Mouse (Mus musculus): ENCODE measurements at regions not wholly inside any gene's neighbourhood (a gene's known extent, or its start where the extent isn't known, plus 50 kb on each side); places are given as distances from the start of the nearest gene placed in this dataset.

DNA sequence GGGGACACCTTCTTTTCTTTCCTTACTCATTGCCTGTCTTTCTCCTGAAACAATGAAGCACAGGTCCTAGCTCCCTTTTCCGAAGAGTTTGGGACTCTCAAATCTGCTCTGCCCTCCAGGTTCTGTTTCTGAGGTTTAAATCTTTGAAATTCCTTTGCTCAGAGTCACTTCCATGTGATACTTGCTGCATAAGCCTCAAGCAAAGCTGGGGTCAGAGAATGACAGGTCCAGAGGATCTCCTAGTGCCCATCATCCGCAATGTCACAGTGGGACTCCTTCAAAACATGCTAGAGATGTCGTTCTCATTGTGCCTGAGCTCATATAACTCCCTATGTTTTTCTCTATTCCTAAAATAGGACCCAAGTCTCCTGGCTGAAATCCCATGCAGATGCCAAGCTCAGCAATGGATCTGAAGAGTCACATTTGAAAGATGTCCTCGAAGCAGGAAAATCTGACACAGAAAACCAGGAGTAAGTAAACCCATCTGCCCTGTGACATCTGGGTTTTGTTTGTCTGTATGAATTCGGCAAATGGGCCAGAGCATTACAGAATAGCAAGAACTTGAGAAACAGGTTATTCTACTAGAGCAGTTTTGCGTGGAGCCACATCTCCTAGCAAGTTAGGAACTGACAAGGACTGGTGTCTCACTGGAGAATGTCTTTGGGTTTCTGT is 634.6 kb downstream of the Epha4 start:
- Histone ChIP-seq H3K9ac (no peak overlapping the region), H3K4me1 (peaks cover 9% of the 10 kb centered on the region; the same call in 1 of the 2 replicates), H3K4me2 (replicated peaks) (no peak overlapping the region), H3K27me3 (no peaks in the 10 kb centered on the region), H3K36me3 (no peaks in the 10 kb centered on the region), H3K9me3 (replicated peaks) (no peaks in the 10 kb centered on the region), H3K27ac (replicated peaks) (peak overlapping the region; percentile 55), H3K4me3 (replicated peaks) (no peak overlapping the region)
- ATAC-seq (ENCODE audit: insufficient number of reproducible peaks, low FRiP score, low TSS enrichment, low read depth), result no peak
- WGBS, result 32% methylated on average over 6 of the region's 6 CpGs

DNA sequence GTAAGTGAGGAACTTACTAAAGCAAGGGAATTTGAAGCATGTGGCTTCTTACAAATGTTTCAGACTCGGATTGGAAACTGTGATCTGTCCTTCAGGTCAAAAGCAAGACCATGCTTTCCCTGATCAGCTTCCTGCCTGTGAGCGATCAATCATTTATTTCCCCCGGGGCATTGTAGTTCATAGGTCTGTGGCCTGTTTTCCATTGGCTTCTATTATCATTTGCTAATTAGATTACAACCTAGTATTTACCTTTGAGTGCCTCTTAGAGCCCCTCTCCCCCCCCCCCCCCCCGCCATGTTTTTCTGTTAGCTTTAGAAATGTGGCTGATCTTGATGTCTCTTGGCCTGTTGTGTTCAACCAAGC is 634.1 kb downstream of the Epha4 start:
- H3K9me3 ChIP-seq (replicated peaks), result no peaks in the 10 kb centered on the region
- H3K36me3 ChIP-seq, result no peaks in the 10 kb centered on the region
- no peak for ATAC-seq (ENCODE audit: insufficient number of reproducible peaks, low FRiP score, low TSS enrichment, low read depth)
- 39% methylated on average over 4 of the region's 4 CpGs for WGBS
- H3K27ac ChIP-seq (replicated peaks), result peak overlapping the region; percentile 55; the same call in 1 of the 2 replicates
- H3K4me3 ChIP-seq (replicated peaks), result no peak overlapping the region
- no peak overlapping the region for H3K4me2 ChIP-seq (replicated peaks)
- H3K4me1 ChIP-seq, result peaks cover 9% of the 10 kb centered on the region; the same call in 1 of the 2 replicates
- no peak overlapping the region for H3K9ac ChIP-seq
- no peaks in the 10 kb centered on the region for H3K27me3 ChIP-seq

DNA sequence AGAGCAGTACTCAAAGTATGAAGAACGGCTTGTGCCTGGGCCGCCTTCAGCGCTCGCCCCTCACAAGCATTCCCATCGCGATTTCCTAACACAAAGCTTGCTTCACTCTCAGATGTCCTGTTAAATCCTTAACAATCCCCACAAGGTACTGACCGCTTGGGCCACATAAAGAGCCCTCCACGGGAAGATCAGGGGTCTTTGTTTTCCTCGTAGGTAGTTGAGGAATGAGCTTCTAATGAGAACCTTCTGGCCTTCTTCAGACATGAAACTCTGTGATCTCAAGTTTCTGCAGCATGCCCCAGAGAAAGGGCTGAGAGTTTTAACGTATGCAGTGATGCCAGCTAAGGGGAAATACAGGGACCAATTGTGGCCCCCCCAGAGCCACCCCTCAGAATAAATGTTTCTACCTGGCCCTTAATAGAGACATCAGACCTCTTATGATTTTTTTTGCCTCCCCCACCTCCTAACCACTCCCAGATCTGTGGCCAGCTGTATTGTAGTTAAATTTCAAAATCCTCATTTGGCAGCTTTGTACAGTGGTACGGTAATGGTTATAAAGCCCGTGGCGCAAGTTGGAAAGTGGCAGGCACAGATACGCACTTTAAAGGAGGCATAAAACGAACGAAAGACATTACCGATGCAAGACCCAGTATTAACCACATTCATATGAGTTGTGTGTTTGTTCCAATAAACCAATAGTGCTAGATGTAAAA is 618.6 kb downstream of the Epha4 start:
- Histone ChIP-seq H3K27ac (replicated peaks) (0 out of 2 replicates have a peak overlapping the region, but pooled peaks have one; percentile 48), H3K27me3 (no peaks in the 10 kb centered on the region), H3K9ac (no peak overlapping the region), H3K36me3 (no peaks in the 10 kb centered on the region), H3K4me2 (replicated peaks) (peak overlapping the region; percentile 6; the same call in 1 of the 2 replicates), H3K9me3 (replicated peaks) (no peaks in the 10 kb centered on the region), H3K4me3 (replicated peaks) (no peak overlapping the region), H3K4me1 (peaks cover 12% of the 10 kb centered on the region)
- WGBS, result 32% methylated on average over 17 of the region's 17 CpGs
- ATAC-seq (ENCODE audit: insufficient number of reproducible peaks, low FRiP score, low TSS enrichment, low read depth), result no peak

DNA sequence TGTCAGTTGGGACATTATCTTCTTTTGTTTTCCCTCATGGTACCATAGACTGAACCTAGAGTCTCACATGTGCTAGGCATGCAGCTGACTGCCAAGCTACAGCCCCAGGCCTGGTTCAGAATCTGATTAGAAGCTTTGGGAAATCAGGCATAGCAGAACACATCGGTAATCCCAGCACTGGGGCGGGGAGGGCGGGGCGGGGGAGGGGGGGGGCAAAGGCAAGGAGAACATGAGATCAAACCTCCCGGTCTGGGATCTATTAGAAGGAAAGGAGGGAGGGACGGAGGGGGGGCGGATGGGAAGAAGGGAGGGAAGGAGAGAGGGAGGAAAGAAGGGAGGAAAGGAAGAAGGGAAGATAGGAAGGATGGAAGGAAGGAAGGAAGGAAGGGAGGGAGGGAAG is 617.5 kb downstream of the Epha4 start:
- H3K4me3 ChIP-seq (replicated peaks), result no peak overlapping the region
- ATAC-seq (ENCODE audit: insufficient number of reproducible peaks, low FRiP score, low TSS enrichment, low read depth), result no peak
- H3K9me3 ChIP-seq (replicated peaks), result no peaks in the 10 kb centered on the region
- H3K4me1 ChIP-seq, result peaks cover 12% of the 10 kb centered on the region
- no peak overlapping the region for H3K4me2 ChIP-seq (replicated peaks)
- no peaks in the 10 kb centered on the region for H3K36me3 ChIP-seq
- no peaks in the 10 kb centered on the region for H3K27me3 ChIP-seq
- no peak overlapping the region for H3K27ac ChIP-seq (replicated peaks)
- H3K9ac ChIP-seq, result no peak overlapping the region
- 25% methylated on average over 5 of the region's 7 CpGs for WGBS

DNA sequence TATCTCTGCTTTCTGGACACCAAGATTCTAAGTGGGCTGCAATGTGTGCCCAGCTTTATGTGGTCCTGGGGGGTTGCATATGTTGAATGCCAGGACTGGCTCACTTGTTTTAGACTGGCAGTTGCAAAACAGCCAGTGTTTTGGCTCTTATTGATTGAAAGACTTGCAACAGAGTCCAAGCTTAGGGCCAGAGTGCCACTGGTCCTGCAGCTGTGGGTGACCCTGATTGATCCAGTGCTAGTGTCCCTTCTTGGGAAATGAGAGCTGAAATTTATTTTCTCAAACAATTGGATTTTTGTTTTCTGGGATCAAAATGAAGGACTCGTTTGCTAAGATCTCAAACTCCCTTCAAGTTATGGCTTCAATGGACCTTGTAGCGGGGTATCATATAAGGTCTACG is 603.4 kb downstream of the Epha4 start:
- Histone ChIP-seq H3K4me1 (no peaks in the 10 kb centered on the region), H3K4me2 (replicated peaks) (no peak overlapping the region), H3K9me3 (replicated peaks) (no peaks in the 10 kb centered on the region), H3K27me3 (no peaks in the 10 kb centered on the region), H3K27ac (replicated peaks) (no peak overlapping the region), H3K9ac (no peak overlapping the region), H3K4me3 (replicated peaks) (no peak overlapping the region), H3K36me3 (no peaks in the 10 kb centered on the region)
- 91% methylated on average over 3 of the region's 3 CpGs for WGBS
- ATAC-seq (ENCODE audit: insufficient number of reproducible peaks, low FRiP score, low TSS enrichment, low read depth), result no peak

DNA sequence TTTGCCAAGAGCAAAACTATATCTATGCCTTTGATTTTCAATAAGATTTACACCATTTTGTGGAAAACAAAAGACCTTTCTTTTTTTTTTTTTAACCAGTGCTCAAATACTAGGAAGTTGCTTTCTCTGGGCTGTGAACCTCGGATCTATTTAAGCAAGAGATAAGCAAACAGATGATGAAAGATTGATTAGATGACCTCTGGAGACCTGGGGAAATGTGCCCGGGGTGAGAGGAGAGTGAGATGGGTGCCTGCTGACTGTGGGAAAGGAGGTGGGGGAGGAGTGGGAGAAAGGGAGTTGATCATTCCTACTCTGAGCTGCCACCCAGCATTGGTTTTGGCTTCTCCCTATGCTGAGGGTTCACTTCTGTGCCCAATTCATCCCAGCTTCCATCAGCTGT is 595.3 kb downstream of the Epha4 start:
- no peak for ATAC-seq (ENCODE audit: insufficient number of reproducible peaks, low FRiP score, low TSS enrichment, low read depth)
- no peak overlapping the region for H3K9ac ChIP-seq
- H3K4me2 ChIP-seq (replicated peaks), result no peak overlapping the region
- H3K27me3 ChIP-seq, result no peaks in the 10 kb centered on the region
- H3K27ac ChIP-seq (replicated peaks), result no peak overlapping the region
- no peaks in the 10 kb centered on the region for H3K4me1 ChIP-seq
- no peaks in the 10 kb centered on the region for H3K36me3 ChIP-seq
- H3K9me3 ChIP-seq (replicated peaks), result no peaks in the 10 kb centered on the region
- WGBS, result 52% methylated on average over 2 of the region's 2 CpGs
- no peak overlapping the region for H3K4me3 ChIP-seq (replicated peaks)

DNA sequence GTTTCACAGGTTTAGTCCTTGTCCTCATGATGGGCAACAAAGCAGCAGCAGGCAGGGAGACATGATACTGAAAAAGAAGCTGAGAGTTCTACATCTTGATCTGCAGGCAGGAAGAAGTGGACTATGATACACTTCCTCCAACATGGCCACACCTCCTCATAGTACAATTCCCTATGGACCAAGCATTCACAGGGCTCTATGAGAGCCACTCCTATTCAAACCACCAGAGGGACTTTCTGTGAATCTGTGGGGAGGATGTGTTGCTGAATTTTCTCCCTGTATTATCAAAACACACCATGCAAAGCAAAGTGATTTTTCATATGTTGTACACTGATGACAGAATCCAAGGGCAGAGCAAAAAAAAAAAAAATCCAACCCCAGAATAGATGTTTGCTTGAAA is 594.3 kb downstream of the Epha4 start:
- no peak overlapping the region for H3K4me3 ChIP-seq (replicated peaks)
- no peaks in the 10 kb centered on the region for H3K36me3 ChIP-seq
- H3K9me3 ChIP-seq (replicated peaks), result no peaks in the 10 kb centered on the region
- H3K27ac ChIP-seq (replicated peaks), result no peak overlapping the region
- no peak overlapping the region for H3K9ac ChIP-seq
- H3K4me2 ChIP-seq (replicated peaks), result no peak overlapping the region
- no peaks in the 10 kb centered on the region for H3K4me1 ChIP-seq
- H3K27me3 ChIP-seq, result no peaks in the 10 kb centered on the region
- no peak for ATAC-seq (ENCODE audit: insufficient number of reproducible peaks, low FRiP score, low TSS enrichment, low read depth)

DNA sequence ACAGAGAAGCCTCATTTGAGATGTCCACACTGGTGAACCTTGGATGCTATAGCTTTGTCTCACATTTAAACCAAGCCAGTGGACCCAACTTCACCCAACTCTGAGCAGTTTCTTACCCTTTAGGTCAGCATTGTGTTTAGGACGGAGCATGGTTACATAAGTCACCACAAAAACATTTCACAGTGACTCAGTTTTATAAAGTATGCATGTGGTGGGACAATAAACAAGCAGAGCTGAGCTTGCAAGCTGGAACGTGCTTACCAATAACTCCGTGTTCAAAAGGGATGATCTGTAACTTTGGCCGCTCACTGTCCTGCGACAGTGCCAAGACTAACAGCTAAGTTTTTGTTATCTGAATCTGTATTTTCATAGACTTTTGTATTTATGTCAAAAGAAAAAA is 587.8 kb downstream of the Epha4 start:
- ATAC-seq (ENCODE audit: insufficient number of reproducible peaks, low FRiP score, low TSS enrichment, low read depth), result no peak

DNA sequence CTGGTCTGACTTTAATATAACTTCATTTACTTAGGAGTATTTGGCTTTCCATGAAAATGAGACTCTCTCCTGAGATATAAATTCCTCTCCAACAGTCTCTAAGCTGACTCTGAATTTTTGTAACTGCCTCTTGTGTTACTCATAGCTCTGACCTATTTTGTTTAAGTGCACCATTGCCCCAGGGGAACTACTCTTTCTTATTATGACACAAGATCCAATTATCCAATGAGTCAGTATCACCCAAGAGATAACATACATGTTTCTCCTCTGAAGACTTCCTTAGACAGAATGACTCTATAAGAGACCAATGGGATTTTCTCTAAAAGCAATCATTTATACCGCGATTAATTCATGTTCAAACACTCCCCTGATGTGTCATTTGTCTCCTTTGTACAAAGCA is 586.9 kb downstream of the Epha4 start:
- Histone ChIP-seq H3K9ac (no peak overlapping the region), H3K9me3 (replicated peaks) (no peaks in the 10 kb centered on the region), H3K36me3 (no peaks in the 10 kb centered on the region), H3K4me3 (replicated peaks) (no peak overlapping the region), H3K4me2 (replicated peaks) (no peak overlapping the region), H3K27me3 (no peaks in the 10 kb centered on the region; the same call in 1 of the 2 replicates), H3K4me1 (no peaks in the 10 kb centered on the region), H3K27ac (replicated peaks) (no peak overlapping the region)
- 85% methylated on average over 2 of the region's 2 CpGs for WGBS
- ATAC-seq (ENCODE audit: insufficient number of reproducible peaks, low FRiP score, low TSS enrichment, low read depth), result no peak

More for the DNA sequence above, 587.8 kb downstream of the Epha4 start:
- no peaks in the 10 kb centered on the region; the same call in 1 of the 2 replicates for H3K27me3 ChIP-seq
- no peak overlapping the region for H3K4me2 ChIP-seq (replicated peaks)
- WGBS, result 75% methylated on average over 5 of the region's 5 CpGs
- no peaks in the 10 kb centered on the region for H3K4me1 ChIP-seq
- H3K27ac ChIP-seq (replicated peaks), result no peak overlapping the region
- no peaks in the 10 kb centered on the region for H3K36me3 ChIP-seq
- no peak overlapping the region for H3K9ac ChIP-seq
- H3K4me3 ChIP-seq (replicated peaks), result no peak overlapping the region
- no peaks in the 10 kb centered on the region for H3K9me3 ChIP-seq (replicated peaks)

DNA sequence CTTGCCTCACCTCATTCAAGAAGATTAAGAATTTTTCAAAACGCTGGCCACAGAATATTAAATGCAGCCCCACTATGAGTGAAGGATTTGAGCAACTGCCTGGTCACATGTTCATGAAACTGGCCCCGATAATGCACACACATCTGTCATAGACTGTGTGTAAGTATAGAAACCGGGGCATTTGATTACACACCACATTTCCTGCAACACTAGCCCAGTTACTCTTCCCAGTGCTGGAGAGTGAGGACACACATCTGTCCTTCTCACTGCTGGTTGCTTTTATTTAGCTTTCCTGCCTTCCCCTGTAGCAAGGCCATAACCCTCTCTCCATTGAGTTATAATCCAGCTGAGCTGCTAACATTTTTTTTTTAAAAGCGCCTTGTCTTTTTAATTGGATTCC is 581.4 kb downstream of the Epha4 start:
- 52% methylated on average over 4 of the region's 4 CpGs for WGBS
- H3K36me3 ChIP-seq, result no peaks in the 10 kb centered on the region
- H3K27ac ChIP-seq (replicated peaks), result no peak overlapping the region
- no peak overlapping the region for H3K4me3 ChIP-seq (replicated peaks)
- H3K4me2 ChIP-seq (replicated peaks), result no peak overlapping the region
- H3K9me3 ChIP-seq (replicated peaks), result no peaks in the 10 kb centered on the region
- no peaks in the 10 kb centered on the region; the same call in 1 of the 2 replicates for H3K27me3 ChIP-seq
- H3K4me1 ChIP-seq, result no peaks in the 10 kb centered on the region
- ATAC-seq (ENCODE audit: insufficient number of reproducible peaks, low FRiP score, low TSS enrichment, low read depth), result no peak
- H3K9ac ChIP-seq, result no peak overlapping the region

DNA sequence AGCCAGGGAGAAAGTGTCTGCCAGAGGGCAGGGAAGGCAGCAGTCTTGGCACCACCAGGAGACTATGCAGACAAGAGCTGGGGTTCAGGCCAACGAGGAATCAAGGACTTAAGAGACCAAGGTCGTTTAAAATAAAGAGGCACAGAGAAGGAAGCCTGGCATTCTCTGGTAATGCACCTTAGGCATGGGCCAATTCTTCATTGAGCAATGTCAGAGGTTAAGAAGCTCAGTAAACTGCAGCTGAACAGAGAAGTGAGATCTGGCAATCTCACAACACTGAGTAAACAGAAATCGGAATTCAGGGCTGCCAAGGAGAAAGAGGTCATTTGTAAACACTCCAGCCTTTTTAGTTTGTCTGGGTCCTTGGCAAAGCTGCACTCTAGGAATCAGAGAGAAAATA is 572.2 kb downstream of the Epha4 start:
- H3K27ac ChIP-seq (replicated peaks), result no peak overlapping the region
- no peaks in the 10 kb centered on the region for H3K27me3 ChIP-seq
- H3K9me3 ChIP-seq (replicated peaks), result no peaks in the 10 kb centered on the region
- H3K4me3 ChIP-seq (replicated peaks), result no peak overlapping the region
- no peaks in the 10 kb centered on the region for H3K36me3 ChIP-seq
- WGBS, result 30% methylated on average over 3 of the region's 3 CpGs
- no peak overlapping the region for H3K9ac ChIP-seq
- no peaks in the 10 kb centered on the region for H3K4me1 ChIP-seq
- ATAC-seq (ENCODE audit: insufficient number of reproducible peaks, low FRiP score, low TSS enrichment, low read depth), result no peak
- H3K4me2 ChIP-seq (replicated peaks), result no peak overlapping the region

DNA sequence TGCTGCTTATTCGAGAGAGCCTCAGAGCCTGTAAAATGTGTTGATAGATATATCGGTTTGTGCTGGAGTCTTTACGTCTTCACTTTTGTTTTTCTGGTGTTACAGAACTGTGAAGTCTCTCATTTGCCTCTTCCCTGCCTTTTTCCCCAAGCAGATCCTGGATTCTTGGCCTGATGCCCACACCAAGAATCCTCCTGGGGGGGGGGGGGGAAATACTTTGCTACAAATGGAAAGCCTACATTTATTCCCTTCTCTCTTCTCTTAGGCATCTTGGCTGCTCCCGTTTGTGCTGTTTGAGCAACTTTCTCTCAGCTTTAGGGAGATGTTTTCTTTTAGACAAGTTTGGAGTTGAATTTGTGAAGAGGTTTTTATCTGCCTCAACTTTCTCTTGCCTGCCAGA is 570.8 kb downstream of the Epha4 start:
- Histone ChIP-seq H3K9ac (no peak overlapping the region), H3K27ac (replicated peaks) (no peak overlapping the region), H3K4me2 (replicated peaks) (no peak overlapping the region), H3K9me3 (replicated peaks) (no peaks in the 10 kb centered on the region), H3K27me3 (no peaks in the 10 kb centered on the region), H3K4me1 (no peaks in the 10 kb centered on the region), H3K4me3 (replicated peaks) (no peak overlapping the region), H3K36me3 (no peaks in the 10 kb centered on the region)
- 77% methylated on average over 4 of the region's 4 CpGs for WGBS
- ATAC-seq (ENCODE audit: insufficient number of reproducible peaks, low FRiP score, low TSS enrichment, low read depth), result no peak
